Mouse (Mus musculus) skeletal muscle tissue, adult 2 months (tissue): Measurements from ENCODE around the gene Nfix.
"Not testable (repeated sequence)": the region's sequence is repeated elsewhere in the genome, so short reads cannot be mapped to it uniquely, and the experiment has no call there.

ENCODE experiments used
- DNase-seq: peaks from one replicate; pipeline ENCODE4 v3.0.0-alpha.2; 2012; ENCODE audit warnings: low read depth, low spot score

The Nfix gene

DNA sequence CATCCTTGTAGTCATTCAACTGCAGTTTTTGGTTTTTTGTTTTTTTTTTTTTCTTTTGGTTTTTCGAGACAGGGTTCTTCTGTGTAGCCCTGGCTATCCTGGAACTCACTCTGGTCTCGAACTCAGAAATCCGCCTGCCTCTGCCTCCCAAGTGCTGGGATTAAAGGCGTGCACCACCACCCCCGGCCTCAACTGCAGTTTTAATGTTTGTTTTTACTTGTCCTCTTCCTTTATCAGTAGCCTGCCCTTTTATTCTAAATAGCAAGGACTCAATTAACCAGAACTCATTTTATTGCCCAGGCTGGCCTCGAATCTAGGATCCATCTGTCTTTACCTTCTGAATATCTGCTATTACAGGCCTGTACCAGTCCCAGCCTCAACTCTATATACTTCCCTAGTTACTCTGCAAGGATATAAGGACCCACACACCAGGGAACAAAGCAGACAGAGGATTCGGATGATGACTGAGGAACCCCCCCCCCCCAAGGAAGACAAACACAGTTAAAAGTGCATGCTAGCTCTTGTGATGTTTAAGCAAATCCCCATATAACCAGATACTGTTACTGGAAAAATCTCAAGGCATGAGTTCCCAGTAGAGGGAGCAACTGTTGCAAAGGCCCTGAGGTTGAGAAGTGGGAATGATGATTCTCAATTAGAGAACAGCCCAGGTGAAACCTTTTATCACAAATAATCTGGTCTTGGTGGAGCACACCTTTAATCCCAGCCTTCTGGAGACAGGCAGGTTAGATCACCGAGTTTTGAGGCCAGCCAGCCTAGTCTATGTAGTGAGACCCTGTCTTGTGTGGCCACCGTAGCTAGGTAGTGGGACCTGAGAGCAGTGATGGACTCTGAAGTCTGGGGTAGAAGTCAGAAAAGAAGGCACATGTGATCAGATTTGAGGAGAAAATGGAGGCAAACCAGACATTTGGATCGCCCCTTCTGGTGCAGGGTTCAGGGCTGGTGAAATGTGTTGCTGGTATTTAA is 32.9 kb upstream of the Nfix start:
- DNase-seq, result no peak

DNA sequence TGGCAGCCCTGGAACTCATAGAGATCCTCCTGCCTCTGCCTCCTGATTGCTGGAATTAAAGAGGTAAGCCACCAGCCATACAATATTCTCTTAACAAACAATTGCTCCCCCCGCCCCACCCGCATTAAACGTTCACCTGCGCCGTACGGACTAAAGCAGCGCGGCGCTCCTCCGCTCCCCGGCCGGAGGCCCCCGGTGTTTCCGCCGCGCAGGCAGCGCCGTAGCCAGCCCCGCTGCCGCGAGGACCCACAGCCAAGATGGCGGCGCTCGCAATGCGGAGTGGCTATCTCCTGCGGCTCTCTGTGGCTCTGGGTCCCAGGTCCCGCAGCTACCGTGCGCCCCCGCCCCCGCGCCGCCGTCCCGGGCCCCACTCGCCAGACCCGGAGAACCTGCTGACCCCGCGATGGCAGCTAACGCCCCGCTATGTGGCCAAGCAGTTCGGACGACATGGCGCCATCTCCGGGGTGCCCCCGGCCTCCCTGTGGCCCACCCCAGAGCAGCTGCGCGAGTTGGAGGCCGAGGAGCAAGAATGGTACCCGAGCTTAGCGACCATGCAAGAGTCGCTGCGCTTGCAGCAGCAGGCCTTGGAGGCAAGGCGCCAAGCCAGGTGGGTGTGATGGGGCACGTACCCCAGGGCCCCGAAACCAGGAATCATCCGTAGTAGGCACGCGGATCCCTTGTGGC is 32.0 kb upstream of the Nfix start:
- peak; percentile 62 for DNase-seq

DNA sequence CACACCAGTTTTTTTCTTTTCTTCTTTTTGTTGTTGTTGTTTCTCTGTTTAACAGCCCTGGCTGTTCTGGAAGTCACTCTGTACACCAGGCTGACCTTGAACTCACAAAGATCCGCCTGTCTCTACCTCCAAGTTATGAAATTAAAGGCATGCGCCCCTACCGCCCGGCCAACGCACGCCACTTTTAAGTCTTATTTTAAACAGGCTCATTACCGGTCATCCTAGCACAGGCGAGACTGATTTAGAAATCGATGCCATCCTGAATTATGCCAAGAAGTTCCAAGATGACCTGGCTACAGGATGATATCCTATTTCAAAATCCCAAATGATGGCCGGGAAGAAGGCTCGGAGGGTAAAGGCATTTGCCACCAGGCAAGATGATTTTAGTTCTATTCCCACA is 31.3 kb upstream of the Nfix start, which contains the start of gene Gadd45gip1:
Gene Gadd45gip1, plus strand, starts transcription at position 33 of the 400 bp plus-strand sequence.
- peak; percentile 77 for DNase-seq

DNA sequence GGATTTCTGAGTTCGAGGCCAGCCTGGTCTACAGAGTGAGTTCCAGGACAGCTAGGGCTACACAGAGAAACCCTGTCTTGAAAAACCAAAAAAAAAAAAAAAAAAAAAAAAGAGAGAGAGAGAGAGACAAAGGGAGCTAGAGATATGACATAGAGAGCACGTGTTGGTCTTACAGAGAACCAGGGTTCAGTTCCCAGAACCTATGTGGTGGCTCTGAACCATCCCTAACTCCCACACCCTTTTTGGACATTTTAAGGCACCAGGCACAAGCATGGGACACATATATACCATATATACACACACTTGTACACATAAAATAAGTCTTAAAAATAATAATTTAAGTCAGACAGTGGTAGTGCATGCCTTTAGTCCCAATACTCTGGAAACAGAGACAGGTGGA is 26.4 kb upstream of the Nfix start:
- DNase-seq, result not testable (repeated sequence)

DNA sequence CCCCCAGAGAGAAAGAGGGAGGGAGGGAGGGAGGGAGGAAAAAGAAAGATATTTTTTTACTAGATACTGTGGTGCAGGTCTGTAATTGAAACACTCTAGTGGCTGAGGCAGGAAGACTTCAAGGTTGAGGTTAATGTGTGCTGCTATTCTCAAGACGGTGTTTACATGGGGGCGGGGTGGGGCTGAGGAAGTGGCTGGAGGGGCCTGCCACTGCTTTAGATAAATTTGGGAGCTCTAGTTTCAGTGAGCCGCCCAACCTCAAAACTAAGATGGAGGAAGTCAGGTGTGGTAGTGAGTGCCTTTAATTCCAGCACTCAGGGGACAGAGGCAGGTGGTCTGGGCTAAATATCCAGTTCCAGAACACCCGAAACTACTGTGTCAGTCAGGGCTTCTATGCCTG is 25.5 kb upstream of the Nfix start:
- no peak for DNase-seq

DNA sequence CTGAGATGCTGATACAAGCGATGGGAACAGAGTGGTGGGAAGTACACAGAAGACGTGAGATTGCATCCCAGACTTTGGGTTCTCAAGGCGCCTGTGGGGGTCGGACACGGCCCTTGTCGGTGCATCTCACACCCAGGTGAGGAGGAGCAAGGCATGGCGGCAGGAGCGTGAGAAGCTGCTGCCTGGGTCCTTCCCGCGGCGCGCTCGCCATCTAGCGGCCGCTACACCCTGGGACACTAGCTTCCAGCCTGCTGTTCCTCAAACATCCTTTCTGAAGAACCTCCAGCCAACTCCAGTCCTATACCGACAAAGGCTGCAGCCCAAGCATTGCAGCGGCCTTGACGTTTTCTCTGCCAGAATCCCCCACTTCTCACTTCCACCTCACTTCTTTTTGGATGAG is 23.5 kb upstream of the Nfix start:
- no peak for DNase-seq

DNA sequence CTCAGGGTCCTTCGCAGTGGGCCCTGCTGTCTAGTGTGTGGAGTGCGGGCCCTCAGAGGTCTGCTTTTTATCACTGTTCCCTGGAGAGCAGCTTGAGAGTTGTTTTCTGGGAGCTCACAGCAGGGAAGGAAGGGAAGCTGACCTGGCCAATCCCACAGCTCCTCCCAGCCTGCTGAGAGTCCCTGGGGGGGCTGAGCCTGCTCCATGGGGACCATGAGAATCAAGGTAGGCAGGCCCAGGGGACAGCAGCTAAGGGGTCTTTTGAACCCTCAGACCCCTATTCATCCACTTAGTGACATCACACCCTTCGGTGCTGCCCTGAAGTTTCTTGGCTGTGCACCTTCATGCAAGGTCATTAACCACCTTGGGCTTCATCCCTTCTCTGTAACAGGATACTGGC is 22.6 kb upstream of the Nfix start, which contains the start of gene Dand5:
Gene Dand5, minus strand, starts transcription at position 101 of the 400 bp plus-strand sequence.
- DNase-seq, result no peak

DNA sequence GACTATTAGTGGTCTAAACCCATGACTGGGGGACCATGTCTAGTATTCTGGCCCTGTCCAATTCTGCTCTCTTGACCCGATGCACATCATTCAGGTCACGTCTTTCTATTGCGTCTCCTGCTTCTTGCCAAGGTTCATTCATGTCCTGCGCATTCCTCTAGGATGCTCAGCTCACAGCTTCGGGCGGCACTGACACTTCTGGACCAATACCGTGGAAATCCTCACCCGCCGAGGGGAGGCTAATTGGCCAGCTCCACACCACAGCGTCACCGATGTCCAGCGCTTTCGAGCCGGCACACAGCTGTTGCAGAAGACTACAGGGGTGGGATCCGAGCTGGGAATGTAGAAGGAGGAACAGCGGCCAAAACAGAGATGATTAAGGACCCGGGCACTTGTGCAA is 16.0 kb upstream of the Nfix start:
- no peak for DNase-seq

DNA sequence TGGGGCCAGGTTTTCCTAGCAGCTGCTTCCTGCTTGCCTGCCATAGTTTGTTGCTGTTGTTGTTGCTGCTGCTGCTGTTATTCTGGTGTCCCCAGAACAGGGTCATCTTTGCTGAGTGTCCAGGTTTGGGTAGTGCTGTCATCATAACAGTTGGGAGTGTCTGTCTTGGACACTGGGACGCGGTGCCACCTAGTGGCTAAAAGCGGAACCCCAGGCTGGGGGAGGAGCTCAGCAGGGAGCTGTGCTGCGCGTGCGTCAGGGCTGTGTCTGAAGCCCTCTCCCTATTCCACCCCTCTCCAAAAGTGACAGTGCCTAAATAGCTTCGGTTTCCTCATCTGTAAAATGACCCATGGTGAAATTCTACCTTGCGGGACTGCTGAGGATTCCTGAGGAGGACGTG is 15.4 kb upstream of the Nfix start:
- peak; percentile 94 for DNase-seq

DNA sequence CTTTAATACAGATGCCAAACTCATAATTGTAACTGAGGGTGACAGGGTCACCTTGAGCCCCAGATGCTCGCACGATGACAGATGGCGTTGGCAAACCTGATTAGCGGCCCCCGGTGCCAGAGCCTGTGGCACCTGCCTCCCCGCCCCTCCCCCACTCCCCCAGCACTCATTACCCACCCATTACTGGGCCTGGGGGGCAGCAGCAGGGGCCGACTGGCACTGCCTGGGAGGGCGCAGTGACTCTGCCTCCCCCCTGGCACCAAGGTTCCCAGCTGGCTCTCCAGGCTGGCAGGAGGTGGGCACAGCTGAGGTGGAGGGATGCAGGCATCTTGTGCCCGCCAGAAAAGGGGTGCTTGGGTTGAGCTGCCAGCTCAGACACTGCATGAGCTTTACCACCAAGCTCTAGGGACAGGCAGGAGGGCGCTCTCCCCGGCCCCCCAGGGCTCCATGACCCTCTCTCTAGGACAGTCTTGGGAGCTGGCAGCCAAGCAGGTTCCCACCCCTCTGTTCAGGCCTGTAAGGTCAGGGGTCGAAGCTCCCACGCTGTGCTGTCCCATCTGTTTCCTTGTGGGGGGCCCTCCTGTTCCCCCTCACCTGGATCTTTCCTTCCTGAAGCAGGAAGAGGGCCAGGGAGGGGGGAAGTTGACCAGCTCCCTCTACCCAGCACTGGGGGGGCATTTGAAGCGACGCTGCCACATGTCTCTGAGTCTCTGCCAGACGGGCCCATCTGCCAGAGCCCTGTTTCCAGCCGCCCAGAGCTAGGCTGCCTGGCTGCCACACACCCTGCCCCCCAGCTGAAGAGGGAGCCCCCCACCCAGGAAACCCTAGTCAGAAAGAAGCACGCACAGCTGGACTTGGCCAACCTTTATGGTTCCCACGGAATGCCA is 14.7 kb upstream of the Nfix start:
- DNase-seq, result no peak

DNA sequence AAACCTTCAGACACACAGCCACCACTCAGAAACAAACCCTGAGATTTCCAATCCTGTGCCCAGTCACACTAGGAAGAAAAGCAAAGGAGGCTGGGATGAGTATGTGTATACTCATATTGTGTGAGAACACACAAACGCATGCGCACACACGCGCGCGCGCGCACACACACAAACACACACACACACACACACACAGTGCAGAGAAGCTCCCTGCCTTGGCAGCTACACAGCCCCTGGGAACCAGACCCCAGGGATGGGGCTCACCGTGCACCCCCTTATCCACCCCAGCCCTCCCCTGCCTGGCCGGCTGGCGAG is 14.1 kb upstream of the Nfix start:
- DNase-seq, result no peak

DNA sequence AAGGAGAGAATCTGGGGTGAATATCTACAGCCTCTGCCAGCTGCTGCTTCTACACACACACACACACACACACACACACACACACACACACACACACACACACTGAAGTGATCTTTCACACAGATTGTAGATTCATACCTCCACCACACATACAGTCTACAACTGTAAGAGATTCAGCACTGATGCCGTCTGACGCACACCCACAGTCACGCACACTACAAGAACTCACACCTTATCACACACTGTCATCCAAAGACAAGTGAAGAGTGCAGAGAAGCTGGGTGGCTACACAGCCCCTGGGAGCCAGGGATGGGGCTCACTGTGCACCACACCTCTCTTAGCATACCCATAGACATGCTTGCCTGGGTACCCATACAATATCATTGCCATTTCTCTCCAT is 13.7 kb upstream of the Nfix start:
- DNase-seq, result no peak

DNA sequence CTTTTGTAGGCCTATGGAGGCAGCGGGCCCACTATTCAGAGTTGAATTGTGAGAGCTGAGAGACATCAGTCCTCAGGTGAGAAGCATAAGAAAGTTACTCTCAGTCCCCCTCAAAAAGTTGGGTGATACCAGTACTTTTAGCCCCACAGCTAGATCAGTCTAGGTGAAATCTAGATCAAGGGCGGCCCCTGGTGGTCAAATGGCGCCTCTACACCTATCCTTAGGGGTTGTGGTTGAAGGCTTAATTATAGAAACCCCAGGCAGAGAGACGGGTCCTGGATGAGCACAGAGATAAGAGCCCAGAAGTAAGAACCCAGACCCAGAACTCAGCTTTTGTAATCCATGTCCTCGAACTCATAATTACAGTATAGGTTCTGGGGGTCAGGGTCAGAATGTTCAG is 12.9 kb upstream of the Nfix start:
- peak; percentile 74 for DNase-seq

DNA sequence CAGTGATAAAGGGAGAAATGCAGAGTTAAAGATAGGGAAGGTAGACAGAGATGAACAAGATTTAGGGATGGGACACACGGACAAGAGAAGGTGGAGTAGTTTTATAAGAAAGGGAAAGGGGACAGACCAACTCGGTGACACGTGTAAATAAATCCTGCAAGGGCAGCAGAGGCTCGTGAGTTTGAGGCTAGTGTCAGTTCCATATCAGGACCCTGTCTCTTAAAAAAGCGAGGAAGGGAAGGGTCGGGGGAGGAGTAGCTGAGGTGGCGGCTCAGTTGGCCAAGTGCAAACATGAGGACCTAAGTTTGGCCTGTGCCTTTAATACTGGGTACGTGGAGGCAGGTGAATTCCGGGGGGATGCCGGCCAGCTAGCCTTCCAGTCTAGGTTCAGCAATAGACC is 11.2 kb upstream of the Nfix start:
- no peak for DNase-seq

DNA sequence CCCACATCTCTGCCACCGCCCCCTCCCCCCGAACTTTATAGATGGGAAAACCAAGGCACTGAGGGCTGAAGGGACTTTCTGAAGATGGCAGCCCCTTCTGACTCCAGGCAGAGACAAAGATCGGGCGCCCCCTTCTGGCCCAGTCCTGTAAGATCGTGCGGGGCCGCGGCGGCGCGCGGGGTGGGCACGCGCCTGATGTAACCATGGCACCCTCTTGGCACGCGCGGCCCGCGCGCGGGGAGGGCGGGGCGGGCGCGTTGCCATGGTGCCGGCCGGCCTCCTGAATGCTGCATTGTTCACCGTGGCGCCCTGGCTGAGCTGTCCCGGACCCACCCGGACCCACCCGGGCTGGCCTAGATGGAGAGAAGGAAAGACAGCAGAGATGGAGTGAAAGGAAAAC is 10.8 kb upstream of the Nfix start:
- peak; percentile 77 for DNase-seq

DNA sequence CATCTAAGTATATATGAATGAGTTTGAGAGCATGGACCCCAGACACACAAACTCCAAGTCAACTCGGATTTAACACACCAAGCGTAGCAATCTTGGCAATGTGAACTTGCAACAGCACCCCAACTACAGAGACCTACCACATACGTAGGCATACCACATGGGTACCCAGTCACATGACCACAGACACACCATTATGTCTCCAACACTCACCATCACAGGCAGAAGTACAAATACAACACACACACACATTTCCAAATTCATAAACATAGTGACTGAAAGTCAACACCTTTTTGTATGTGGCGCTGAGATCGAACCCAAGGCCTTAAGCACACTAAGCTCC is 9.8 kb upstream of the Nfix start:
- no peak for DNase-seq

DNA sequence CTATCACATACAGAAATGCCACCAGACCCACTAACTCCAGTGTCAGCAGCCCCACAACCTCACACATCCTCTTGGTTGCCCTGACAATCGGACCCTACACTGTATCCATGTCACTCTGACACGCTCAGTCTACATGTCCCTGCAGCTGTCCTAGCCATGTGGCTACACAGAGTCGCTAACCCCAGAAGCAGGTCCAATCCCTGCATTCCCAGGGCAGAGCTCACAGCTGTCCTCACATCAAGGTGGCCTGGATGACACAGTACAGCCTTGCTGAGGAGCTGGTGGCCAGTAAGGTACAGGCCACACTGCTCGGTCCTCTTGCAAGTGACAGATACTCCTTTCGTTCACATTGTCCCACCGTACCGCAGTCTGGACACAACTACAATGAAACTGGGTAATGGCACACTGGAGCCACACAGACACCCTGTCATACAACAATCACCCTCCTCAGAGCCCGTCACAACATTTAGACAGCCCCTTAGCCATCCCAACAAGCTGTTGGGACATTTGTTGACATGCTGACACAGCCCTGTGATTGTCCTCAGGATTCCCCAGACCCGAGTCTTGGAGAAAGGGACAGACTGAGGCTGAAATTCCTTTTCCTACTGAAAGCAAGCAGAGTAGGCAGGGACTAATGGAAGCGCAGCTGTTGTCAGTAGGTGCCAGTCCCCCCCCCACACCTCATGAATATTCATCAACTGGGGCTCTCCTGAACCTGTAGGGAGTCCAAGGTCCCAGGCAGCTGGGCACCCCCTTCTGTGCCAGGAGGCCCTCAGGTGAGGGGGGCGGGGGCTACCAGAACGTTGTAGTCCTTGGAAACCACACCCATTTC is 9.2 kb upstream of the Nfix start:
- no peak for DNase-seq

DNA sequence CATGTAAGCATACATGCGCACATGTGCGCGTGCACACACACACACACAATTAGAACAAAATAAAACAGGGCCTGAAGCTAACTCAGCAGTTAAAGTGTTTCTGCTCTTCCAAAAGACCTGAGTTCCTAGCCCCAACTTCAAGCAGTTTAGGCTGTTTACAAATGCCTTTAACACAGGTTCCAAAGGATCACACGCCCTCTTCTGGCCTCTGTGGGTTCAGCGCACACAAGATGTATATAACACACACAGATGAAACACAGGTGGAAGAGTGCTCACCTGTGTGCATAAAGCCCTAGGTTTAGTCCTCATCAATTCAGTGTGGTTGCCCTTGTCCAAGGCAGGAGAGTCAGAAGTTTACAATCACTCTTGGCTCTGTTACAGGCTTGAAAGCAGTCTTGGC is 5.9 kb upstream of the Nfix start:
- DNase-seq, result no peak

DNA sequence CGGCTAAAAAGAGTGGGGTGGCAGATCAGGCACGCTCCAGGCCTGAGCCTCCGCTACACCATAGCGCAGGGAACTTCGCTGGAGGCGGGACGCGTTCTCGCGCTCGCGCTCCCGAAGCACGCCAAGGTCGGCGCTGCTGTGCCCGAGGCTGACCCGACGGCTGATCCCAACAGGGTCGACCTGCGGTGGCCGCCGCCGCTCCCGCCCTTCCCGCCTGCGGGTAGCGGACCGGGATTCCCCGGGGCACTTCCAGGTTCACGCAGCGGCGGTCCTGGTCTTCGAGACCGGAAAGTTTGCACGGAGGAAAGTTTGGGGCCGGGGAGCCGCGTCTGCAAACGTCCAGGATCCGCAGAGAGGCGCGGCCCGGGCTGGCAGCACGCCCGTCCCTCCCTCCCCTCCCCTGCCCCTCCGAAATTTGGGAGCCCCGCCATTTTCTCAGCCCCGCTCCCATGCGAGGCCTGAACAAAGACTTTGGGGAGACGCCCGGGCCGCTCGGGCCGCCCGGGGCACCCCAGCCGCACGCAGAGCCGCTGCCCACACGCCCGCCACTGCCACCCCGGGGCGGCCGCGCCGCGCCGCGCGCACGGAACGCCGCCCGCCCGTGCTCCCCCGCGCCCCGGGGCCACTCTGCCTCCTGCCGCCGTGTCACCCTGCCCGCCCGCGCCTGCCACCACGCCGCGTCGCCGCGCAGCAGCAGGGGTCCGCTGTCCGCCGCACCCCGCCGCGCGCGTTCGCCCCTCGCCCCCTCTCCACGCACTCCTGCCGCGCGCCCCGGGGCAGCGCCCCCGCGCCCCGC is 810 bp downstream of the Nfix start:
- DNase-seq, result no peak

DNA sequence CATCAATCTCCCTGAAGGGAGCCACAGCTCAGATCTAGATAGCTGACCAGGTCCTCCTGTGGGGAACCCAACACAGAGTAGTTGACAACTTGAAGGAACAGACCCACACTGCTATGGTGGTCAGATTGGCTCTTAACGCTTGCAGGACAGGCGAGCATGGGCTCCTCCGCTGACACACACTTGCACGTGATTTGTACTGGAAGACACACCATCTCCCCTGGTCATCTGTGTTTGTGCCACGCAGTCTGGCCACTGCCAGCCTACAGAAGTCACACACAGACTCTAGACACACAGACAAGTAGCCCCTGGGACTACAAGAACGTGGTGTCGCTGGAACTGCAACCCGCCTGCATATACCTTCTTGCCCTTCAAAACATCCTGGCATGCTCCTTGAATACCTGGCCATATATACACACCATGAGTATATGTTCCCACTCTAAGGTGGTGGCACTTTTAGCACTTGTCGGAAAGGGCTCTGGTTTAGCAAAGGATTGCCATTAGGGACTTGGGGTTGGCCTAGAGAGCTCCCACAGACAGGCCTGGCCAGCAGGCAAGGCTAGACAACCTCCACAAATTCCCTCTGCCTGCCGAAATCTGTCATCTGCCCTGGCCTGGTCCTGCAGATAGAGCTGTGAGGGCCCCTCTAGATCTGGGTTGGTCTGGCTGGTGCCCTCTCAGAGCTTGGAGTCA is 1.6 kb downstream of the Nfix start:
- DNase-seq, result no peak
